Mouse (Mus musculus) lung, postnatal 0 days (tissue): ENCODE data around the gene Lalba.

Source experiments
- CTCF ChIP-seq: IDR thresholded peaks from 2 replicates; pipeline ENCODE4 v1.5.1; 2016; ENCODE audit warnings: antibody characterized with exemption, mild to moderate bottlenecking
- EP300 ChIP-seq: IDR thresholded peaks from 2 replicates; pipeline ENCODE4 v1.6.1; 2016; ENCODE audit warnings: antibody characterized with exemption, mild to moderate bottlenecking, control low read depth

DNA sequence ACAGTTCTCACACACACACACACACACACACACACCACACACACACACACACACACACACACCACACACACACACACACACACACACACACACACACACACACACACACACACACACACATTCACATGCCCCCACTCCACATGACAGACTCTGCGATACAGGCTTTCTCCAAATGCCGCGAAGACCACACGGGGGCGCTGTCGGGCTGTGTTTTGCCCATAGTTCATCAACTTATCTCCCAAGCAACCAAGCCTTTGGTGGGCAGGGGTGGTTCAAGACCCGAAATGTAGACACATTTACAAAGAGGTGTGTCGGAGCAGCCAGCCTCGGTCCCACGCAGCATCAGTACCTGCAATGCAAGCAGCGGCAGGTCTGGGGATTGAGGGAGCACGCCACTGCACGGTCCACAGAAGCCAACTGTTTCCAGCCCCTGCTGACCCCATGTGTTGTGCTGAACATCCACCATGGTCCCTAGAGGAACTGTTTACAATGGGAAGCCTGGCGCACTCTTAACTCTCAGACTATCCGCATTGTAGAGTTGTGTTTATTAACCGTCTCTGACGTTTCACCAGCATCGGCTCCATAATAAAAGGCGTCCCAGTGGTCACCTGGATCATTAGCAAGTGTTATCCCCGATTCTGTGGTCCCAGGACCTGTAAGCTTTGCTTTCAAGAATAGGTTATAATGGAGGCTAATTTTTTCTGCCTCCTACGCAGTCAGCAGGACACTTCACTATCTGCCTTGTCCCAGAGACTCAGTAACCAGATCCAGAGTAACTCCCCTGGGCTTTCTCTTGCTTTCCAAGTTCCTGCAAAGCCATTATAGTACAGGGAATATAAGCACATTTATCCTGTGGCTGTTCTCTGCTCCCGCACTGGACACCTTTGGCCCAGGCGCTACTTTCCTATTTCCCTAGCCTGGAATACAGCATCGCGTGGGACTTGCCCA, 28.2 kb upstream of the Lalba start:
- TF ChIP-seq CTCF (peak; percentile 90), EP300 (no peak)
